Mouse (Mus musculus): Measurements from ENCODE around the gene Hhipl1. TPM values are rescaled to one million over a fixed set of nuclear protein-coding genes. Genes with fewer than 3 reads are reported as not detected.

The Hhipl1 gene
- polyA plus RNA-seq, 1 experiment, result 0.42 TPM

- H3K4me1 ChIP-seq (ENCODE audit: control insufficient read depth, insufficient read depth, low read length), result no peaks in the 10 kb centered on the region
- TF ChIP-seq POLR2A (IDR thresholded peaks at IDR 0.05; ENCODE audit: low read depth, low read length) (no peak), CTCF (conservative IDR thresholded peaks at IDR 0.05; ENCODE audit: insufficient read depth, insufficient read length, low read depth, low read length) (peak; percentile 69)
- peak; percentile 36 for DNase-seq
- WGBS, result 27% methylated on average over 14 of the region's 14 CpGs
- H3K36me3 ChIP-seq (ENCODE audit: control insufficient read depth, insufficient read depth, low read length), result no peaks in the 10 kb centered on the region
- no peak overlapping the region for H3K4me3 ChIP-seq (ENCODE audit: insufficient read depth, low read depth, low read length)
- H3K27me3 ChIP-seq (replicated peaks; ENCODE audit: control insufficient read depth, insufficient read depth, low read length), result no peaks in the 10 kb centered on the region
- H3K27ac ChIP-seq (ENCODE audit: insufficient read depth, low read depth, low read length), result no peak overlapping the region
Observed at GRCm38 (mm10) chr12:108307553-108307952, 1.5 kb downstream of the Hhipl1 start.

DNA sequence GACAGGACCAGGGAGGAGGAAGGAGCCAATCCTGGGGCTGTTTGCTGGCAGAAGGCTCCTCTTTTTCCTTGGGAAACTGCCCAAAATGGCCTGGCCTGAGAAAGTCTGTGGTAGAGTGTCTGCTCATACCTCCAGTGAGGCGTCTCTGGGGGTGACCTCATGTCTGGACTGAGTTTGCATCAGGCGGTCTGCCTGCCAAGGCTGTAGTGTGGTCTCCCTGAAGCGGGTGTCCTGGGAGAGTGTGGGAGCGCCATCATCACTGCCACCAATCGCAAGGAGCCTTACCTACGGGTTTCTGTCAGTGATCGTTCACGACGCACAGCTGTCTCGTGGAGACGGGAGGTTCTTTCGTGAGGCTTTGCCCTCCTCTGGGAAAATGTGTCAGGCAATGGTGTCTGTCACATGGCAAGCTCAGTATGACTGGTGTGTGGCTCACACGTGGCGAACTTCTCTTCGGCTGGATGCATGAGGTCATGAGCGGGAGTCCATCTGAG, 2.3 kb downstream of the Hhipl1 start:
- no peak for TF ChIP-seq POLR2A (IDR thresholded peaks at IDR 0.05; ENCODE audit: low read depth, low read length)
- TF ChIP-seq CTCF (conservative IDR thresholded peaks at IDR 0.05; ENCODE audit: insufficient read depth, insufficient read length, low read depth, low read length), result no peak
- WGBS, result 85% methylated on average over 16 of the region's 16 CpGs
- Histone ChIP-seq H3K36me3 (ENCODE audit: control insufficient read depth, insufficient read depth, low read length) (no peaks in the 10 kb centered on the region), H3K27ac (ENCODE audit: insufficient read depth, low read depth, low read length) (no peak overlapping the region), H3K27me3 (replicated peaks; ENCODE audit: control insufficient read depth, insufficient read depth, low read length) (no peaks in the 10 kb centered on the region), H3K4me1 (ENCODE audit: control insufficient read depth, insufficient read depth, low read length) (no peaks in the 10 kb centered on the region), H3K4me3 (ENCODE audit: insufficient read depth, low read depth, low read length) (no peak overlapping the region)
- no peak for DNase-seq

- Histone ChIP-seq H3K4me1 (ENCODE audit: control insufficient read depth, insufficient read depth, low read length) (no peaks in the 10 kb centered on the region), H3K36me3 (ENCODE audit: control insufficient read depth, insufficient read depth, low read length) (no peaks in the 10 kb centered on the region), H3K4me3 (ENCODE audit: insufficient read depth, low read depth, low read length) (no peak overlapping the region), H3K27me3 (replicated peaks; ENCODE audit: control insufficient read depth, insufficient read depth, low read length) (no peaks in the 10 kb centered on the region), H3K27ac (ENCODE audit: insufficient read depth, low read depth, low read length) (no peak overlapping the region)
- WGBS, result 46% methylated on average over 8 of the region's 8 CpGs
- TF ChIP-seq POLR2A (IDR thresholded peaks at IDR 0.05; ENCODE audit: low read depth, low read length) (no peak), CTCF (conservative IDR thresholded peaks at IDR 0.05; ENCODE audit: insufficient read depth, insufficient read length, low read depth, low read length) (no peak)
- peak; percentile 61 for DNase-seq
Observed at GRCm38 (mm10) chr12:108309116-108309794, 3.2 kb downstream of the Hhipl1 start.

- 88% methylated on average over 4 of the region's 4 CpGs for WGBS
- Histone ChIP-seq H3K36me3 (ENCODE audit: control insufficient read depth, insufficient read depth, low read length) (no peaks in the 10 kb centered on the region), H3K27ac (ENCODE audit: insufficient read depth, low read depth, low read length) (no peak overlapping the region), H3K4me3 (ENCODE audit: insufficient read depth, low read depth, low read length) (no peak overlapping the region), H3K4me1 (ENCODE audit: control insufficient read depth, insufficient read depth, low read length) (no peaks in the 10 kb centered on the region), H3K27me3 (replicated peaks; ENCODE audit: control insufficient read depth, insufficient read depth, low read length) (no peaks in the 10 kb centered on the region)
- no peak for TF ChIP-seq CTCF (conservative IDR thresholded peaks at IDR 0.05; ENCODE audit: insufficient read depth, insufficient read length, low read depth, low read length)
- no peak for TF ChIP-seq POLR2A (IDR thresholded peaks at IDR 0.05; ENCODE audit: low read depth, low read length)
- no peak for DNase-seq
Observed at GRCm38 (mm10) chr12:108310041-108310440, 4.0 kb downstream of the Hhipl1 start.

GRCm38 (mm10) chr12:108310456-108311027, 4.5 kb downstream of the Hhipl1 start:
- no peak overlapping the region for H3K4me3 ChIP-seq (ENCODE audit: insufficient read depth, low read depth, low read length)
- no peak for TF ChIP-seq POLR2A (IDR thresholded peaks at IDR 0.05; ENCODE audit: low read depth, low read length)
- TF ChIP-seq CTCF (conservative IDR thresholded peaks at IDR 0.05; ENCODE audit: insufficient read depth, insufficient read length, low read depth, low read length), result no peak
- no peak overlapping the region for H3K27ac ChIP-seq (ENCODE audit: insufficient read depth, low read depth, low read length)
- no peaks in the 10 kb centered on the region for H3K27me3 ChIP-seq (replicated peaks; ENCODE audit: control insufficient read depth, insufficient read depth, low read length)
- H3K36me3 ChIP-seq (ENCODE audit: control insufficient read depth, insufficient read depth, low read length), result no peaks in the 10 kb centered on the region
- 85% methylated on average over 7 of the region's 7 CpGs for WGBS
- H3K4me1 ChIP-seq (ENCODE audit: control insufficient read depth, insufficient read depth, low read length), result no peaks in the 10 kb centered on the region
- no peak for DNase-seq

DNA sequence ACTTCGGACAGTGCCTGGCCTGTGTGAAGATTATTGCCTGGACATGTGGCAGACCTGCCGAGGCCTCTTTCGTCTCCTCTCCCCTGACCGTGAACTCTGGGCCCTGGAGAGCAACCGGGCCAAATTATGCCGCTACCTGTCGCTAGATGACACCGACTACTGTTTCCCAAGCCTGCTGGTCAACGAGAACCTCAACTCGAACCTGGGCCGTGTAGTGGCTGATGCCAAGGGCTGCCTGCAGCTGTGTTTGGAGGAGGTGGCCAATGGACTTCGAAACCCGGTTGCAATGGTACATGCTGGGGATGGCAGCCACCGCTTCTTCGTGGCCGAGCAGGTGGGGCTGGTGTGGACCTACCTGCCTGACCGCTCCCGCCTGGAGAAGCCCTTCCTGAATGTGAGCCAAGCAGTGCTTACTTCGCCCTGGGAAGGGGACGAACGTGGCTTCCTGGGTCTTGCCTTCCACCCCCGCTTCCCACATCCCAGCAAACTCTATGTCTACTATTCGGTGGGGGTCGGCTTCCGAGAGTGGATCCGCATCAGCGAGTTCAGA, 5.7 kb downstream of the Hhipl1 start:
- no peak overlapping the region for H3K4me3 ChIP-seq (ENCODE audit: insufficient read depth, low read depth, low read length)
- H3K4me1 ChIP-seq (ENCODE audit: control insufficient read depth, insufficient read depth, low read length), result no peaks in the 10 kb centered on the region
- DNase-seq, result no peak
- H3K36me3 ChIP-seq (ENCODE audit: control insufficient read depth, insufficient read depth, low read length), result no peaks in the 10 kb centered on the region
- 82% methylated on average over 27 of the region's 27 CpGs for WGBS
- no peak overlapping the region for H3K27ac ChIP-seq (ENCODE audit: insufficient read depth, low read depth, low read length)
- H3K27me3 ChIP-seq (replicated peaks; ENCODE audit: control insufficient read depth, insufficient read depth, low read length), result no peaks in the 10 kb centered on the region
- no peak for TF ChIP-seq POLR2A (IDR thresholded peaks at IDR 0.05; ENCODE audit: low read depth, low read length)
- TF ChIP-seq CTCF (conservative IDR thresholded peaks at IDR 0.05; ENCODE audit: insufficient read depth, insufficient read length, low read depth, low read length), result no peak

GRCm38 (mm10) chr12:108312432-108312851, 6.4 kb downstream of the Hhipl1 start:
- no peak overlapping the region for H3K27ac ChIP-seq (ENCODE audit: insufficient read depth, low read depth, low read length)
- H3K27me3 ChIP-seq (replicated peaks; ENCODE audit: control insufficient read depth, insufficient read depth, low read length), result no peaks in the 10 kb centered on the region
- no peaks in the 10 kb centered on the region for H3K36me3 ChIP-seq (ENCODE audit: control insufficient read depth, insufficient read depth, low read length)
- TF ChIP-seq CTCF (conservative IDR thresholded peaks at IDR 0.05; ENCODE audit: insufficient read depth, insufficient read length, low read depth, low read length) (no peak), POLR2A (IDR thresholded peaks at IDR 0.05; ENCODE audit: low read depth, low read length) (no peak)
- DNase-seq, result peak; percentile 70
- no peaks in the 10 kb centered on the region for H3K4me1 ChIP-seq (ENCODE audit: control insufficient read depth, insufficient read depth, low read length)
- no peak overlapping the region for H3K4me3 ChIP-seq (ENCODE audit: insufficient read depth, low read depth, low read length)
- WGBS, result 67% methylated on average over 6 of the region's 6 CpGs

Measured in kidney, adult 2 months (tissue).